Mouse (Mus musculus) liver, postnatal 0 days (tissue): ENCODE measurements around the gene Gng12.

Experiments used
- CTCF ChIP-seq: sonication (generic); IDR thresholded peaks from 2 replicates; pipeline ENCODE4 v1.5.1; 2016; ENCODE audit warnings: antibody characterized with exemption, low read depth
- EP300 ChIP-seq: IDR thresholded peaks from 2 replicates; pipeline ENCODE4 v1.6.1; 2016; ENCODE audit warnings: antibody characterized with exemption, low read depth, mild to moderate bottlenecking

DNA sequence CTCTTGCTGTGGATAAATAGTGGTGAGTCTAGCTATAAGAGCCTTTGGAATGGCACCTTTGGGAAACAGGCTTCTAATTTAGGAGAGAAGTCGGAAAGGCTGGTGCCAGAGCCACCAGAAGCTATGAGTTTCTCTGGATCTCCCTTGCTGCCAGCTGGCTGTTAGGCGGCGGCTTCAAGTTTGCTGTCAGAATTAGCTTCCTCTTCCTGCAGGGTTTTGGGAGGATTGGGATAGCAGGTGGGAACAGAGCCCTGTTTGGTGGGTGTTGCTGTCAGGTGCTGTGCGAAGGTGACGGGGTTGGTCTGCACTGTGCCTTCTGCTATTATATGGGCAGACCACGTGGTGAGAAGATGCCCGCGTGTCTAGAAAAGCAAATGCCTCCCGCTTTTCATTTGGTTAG is 7.0 kb downstream of the Gng12 start:
- TF ChIP-seq CTCF (no peak), EP300 (no peak)
